Mouse (Mus musculus): ENCODE data around the gene Zfp213. TPM values are rescaled to one million over a fixed set of nuclear protein-coding genes. Genes with fewer than 3 reads are reported as not detected.

The Zfp213 gene
- polyA plus RNA-seq, 1 experiment, result 4.2 TPM

- no peaks in the 10 kb centered on the region for H3K9me3 ChIP-seq (replicated peaks; ENCODE audit: control insufficient read depth, insufficient read depth, low read length, poor library complexity, severe bottlenecking)
- peaks cover 5% of the 10 kb centered on the region for H3K4me1 ChIP-seq (ENCODE audit: control insufficient read depth, insufficient read depth, low read length)
- TF ChIP-seq POLR2A (IDR thresholded peaks at IDR 0.05; ENCODE audit: insufficient read depth, low read length), result no peak
- TF ChIP-seq EP300 (IDR thresholded peaks at IDR 0.05; ENCODE audit: insufficient read depth, low read depth, low read length), result no peak
- no peak for TF ChIP-seq CTCF (IDR thresholded peaks at IDR 0.05; ENCODE audit: low read depth, low read length)
- H3K27ac ChIP-seq (ENCODE audit: insufficient read depth, low read length), result no peak overlapping the region
- no peak overlapping the region for H3K9ac ChIP-seq (ENCODE audit: low read depth, poor library complexity, severe bottlenecking)
- no peaks in the 10 kb centered on the region for H3K36me3 ChIP-seq (ENCODE audit: control insufficient read depth, insufficient read depth, low read length, poor library complexity, severe bottlenecking)
- no peak overlapping the region for H3K4me3 ChIP-seq (ENCODE audit: low read depth, low read length)
- H3K27me3 ChIP-seq (ENCODE audit: control insufficient read depth, insufficient read depth, low read length, poor library complexity, severe bottlenecking), result no peaks in the 10 kb centered on the region
These were observed 19.3 kb downstream of the Zfp213 start for GRCm38 (mm10) chr17:23544766-23545165.

GRCm38 (mm10) chr17:23543983-23544382, 20.1 kb downstream of the Zfp213 start:
- Histone ChIP-seq H3K27ac (ENCODE audit: insufficient read depth, low read length) (0 out of 2 replicates have a peak overlapping the region, but pooled peaks have one; percentile 13), H3K27me3 (ENCODE audit: control insufficient read depth, insufficient read depth, low read length, poor library complexity, severe bottlenecking) (no peaks in the 10 kb centered on the region), H3K9ac (ENCODE audit: low read depth, poor library complexity, severe bottlenecking) (no peak overlapping the region), H3K36me3 (ENCODE audit: control insufficient read depth, insufficient read depth, low read length, poor library complexity, severe bottlenecking) (no peaks in the 10 kb centered on the region), H3K4me3 (ENCODE audit: low read depth, low read length) (no peak overlapping the region), H3K9me3 (replicated peaks; ENCODE audit: control insufficient read depth, insufficient read depth, low read length, poor library complexity, severe bottlenecking) (no peaks in the 10 kb centered on the region), H3K4me1 (ENCODE audit: control insufficient read depth, insufficient read depth, low read length) (peaks cover 5% of the 10 kb centered on the region)
- TF ChIP-seq POLR2A (IDR thresholded peaks at IDR 0.05; ENCODE audit: insufficient read depth, low read length) (no peak), EP300 (IDR thresholded peaks at IDR 0.05; ENCODE audit: insufficient read depth, low read depth, low read length) (no peak), CTCF (IDR thresholded peaks at IDR 0.05; ENCODE audit: low read depth, low read length) (no peak)

GRCm38 (mm10) chr17:23543325-23543724, 20.7 kb downstream of the Zfp213 start:
- TF ChIP-seq CTCF (IDR thresholded peaks at IDR 0.05; ENCODE audit: low read depth, low read length) (no peak), POLR2A (IDR thresholded peaks at IDR 0.05; ENCODE audit: insufficient read depth, low read length) (no peak), EP300 (IDR thresholded peaks at IDR 0.05; ENCODE audit: insufficient read depth, low read depth, low read length) (peak; percentile 75)
- H3K9me3 ChIP-seq (replicated peaks; ENCODE audit: control insufficient read depth, insufficient read depth, low read length, poor library complexity, severe bottlenecking), result no peaks in the 10 kb centered on the region

GRCm38 (mm10) chr17:23542835-23543234, 21.2 kb downstream of the Zfp213 start:
- Histone ChIP-seq H3K27ac (ENCODE audit: insufficient read depth, low read length) (peak overlapping the region; percentile 69), H3K36me3 (ENCODE audit: control insufficient read depth, insufficient read depth, low read length, poor library complexity, severe bottlenecking) (no peaks in the 10 kb centered on the region), H3K9me3 (replicated peaks; ENCODE audit: control insufficient read depth, insufficient read depth, low read length, poor library complexity, severe bottlenecking) (no peaks in the 10 kb centered on the region), H3K4me1 (ENCODE audit: control insufficient read depth, insufficient read depth, low read length) (peaks cover 5% of the 10 kb centered on the region), H3K4me3 (ENCODE audit: low read depth, low read length) (no peak overlapping the region), H3K9ac (ENCODE audit: low read depth, poor library complexity, severe bottlenecking) (no peak overlapping the region), H3K27me3 (ENCODE audit: control insufficient read depth, insufficient read depth, low read length, poor library complexity, severe bottlenecking) (no peaks in the 10 kb centered on the region)
- TF ChIP-seq EP300 (IDR thresholded peaks at IDR 0.05; ENCODE audit: insufficient read depth, low read depth, low read length), result no peak
- no peak for TF ChIP-seq POLR2A (IDR thresholded peaks at IDR 0.05; ENCODE audit: insufficient read depth, low read length)
- TF ChIP-seq CTCF (IDR thresholded peaks at IDR 0.05; ENCODE audit: low read depth, low read length), result no peak

More at GRCm38 (mm10) chr17:23543325-23543724, 20.7 kb downstream of the Zfp213 start:
- no peak overlapping the region for H3K4me3 ChIP-seq (ENCODE audit: low read depth, low read length)
- H3K27me3 ChIP-seq (ENCODE audit: control insufficient read depth, insufficient read depth, low read length, poor library complexity, severe bottlenecking), result no peaks in the 10 kb centered on the region
- no peaks in the 10 kb centered on the region for H3K36me3 ChIP-seq (ENCODE audit: control insufficient read depth, insufficient read depth, low read length, poor library complexity, severe bottlenecking)
- H3K27ac ChIP-seq (ENCODE audit: insufficient read depth, low read length), result peak overlapping the region; percentile 13; the same call in 1 of the 2 replicates
- peaks cover 5% of the 10 kb centered on the region for H3K4me1 ChIP-seq (ENCODE audit: control insufficient read depth, insufficient read depth, low read length)
- H3K9ac ChIP-seq (ENCODE audit: low read depth, poor library complexity, severe bottlenecking), result no peak overlapping the region

- no peaks in the 10 kb centered on the region for H3K36me3 ChIP-seq (ENCODE audit: control insufficient read depth, insufficient read depth, low read length, poor library complexity, severe bottlenecking)
- H3K9me3 ChIP-seq (replicated peaks; ENCODE audit: control insufficient read depth, insufficient read depth, low read length, poor library complexity, severe bottlenecking), result no peaks in the 10 kb centered on the region
- no peaks in the 10 kb centered on the region for H3K27me3 ChIP-seq (ENCODE audit: control insufficient read depth, insufficient read depth, low read length, poor library complexity, severe bottlenecking)
- H3K4me1 ChIP-seq (ENCODE audit: control insufficient read depth, insufficient read depth, low read length), result peaks cover 6% of the 10 kb centered on the region
- peak overlapping the region; percentile 40; the same call in 1 of the 2 replicates for H3K9ac ChIP-seq (ENCODE audit: low read depth, poor library complexity, severe bottlenecking)
- TF ChIP-seq EP300 (IDR thresholded peaks at IDR 0.05; ENCODE audit: insufficient read depth, low read depth, low read length), result no peak
- TF ChIP-seq CTCF (IDR thresholded peaks at IDR 0.05; ENCODE audit: low read depth, low read length), result no peak
- TF ChIP-seq POLR2A (IDR thresholded peaks at IDR 0.05; ENCODE audit: insufficient read depth, low read length), result no peak
- peak overlapping the region; percentile 42 for H3K27ac ChIP-seq (ENCODE audit: insufficient read depth, low read length)
- H3K4me3 ChIP-seq (ENCODE audit: low read depth, low read length), result peak overlapping the region; percentile 56
These were observed 21.9 kb downstream of the Zfp213 start for GRCm38 (mm10) chr17:23542004-23542720.
